Mouse (Mus musculus) neutrophil, adult 65 days (primary cell): Measurements from ENCODE around the gene Tbpl2. TPM values are rescaled to one million over a fixed set of nuclear protein-coding genes. Genes with fewer than 3 reads are reported as not detected.

Source experiments
- total RNA-seq: library from RNA; stranded (reverse); gene quantifications from 2 replicates; pipeline ENCODE4 v1.2.4, GENCODE M21; 2023

The Tbpl2 gene
- total RNA-seq, result not detected in 2 replicates

GRCm38 (mm10) chr2:24096495-24096894, at the start of gene Tbpl2:
TSS of gene Tbpl2 (minus strand) at chr2:24096595.

GRCm38 (mm10) chr2:24049344-24049990, 46.9 kb downstream of the Tbpl2 start, which contains the start of gene Hnmt:
TSS of gene Hnmt (minus strand) at chr2:24049394.

Other genes with a start within 250 kb of the Tbpl2 start
- 10.7 and 11.6 TPM in 2 replicates for gene Hnmt, start 47.2 kb downstream of the Tbpl2 start, total RNA-seq
- gene Il1f8, start 56.6 kb upstream of the Tbpl2 start, total RNA-seq, result not detected in 2 replicates
- gene Il1f9, start 89.9 kb upstream of the Tbpl2 start, total RNA-seq, result 219 and 280 TPM in 2 replicates
- not detected in 2 replicates for gene Il1f6, start 118.8 kb upstream of the Tbpl2 start, total RNA-seq
- gene Il1f5, start 180.4 kb upstream of the Tbpl2 start, total RNA-seq, result not detected in 2 replicates
- gene Il1f10, start 194.6 kb upstream of the Tbpl2 start, total RNA-seq, result not detected in 2 replicates
- 114 and 120 TPM in 2 replicates for gene Il1rn, start 240.3 kb upstream of the Tbpl2 start, total RNA-seq